Mouse (Mus musculus): ENCODE measurements around the gene Foxe1. TPM values are rescaled to one million over a fixed set of nuclear protein-coding genes. Genes with fewer than 3 reads are reported as not detected.

The Foxe1 gene
- polyA plus RNA-seq, 1 experiment from 2014 or later = not detected

DNA sequence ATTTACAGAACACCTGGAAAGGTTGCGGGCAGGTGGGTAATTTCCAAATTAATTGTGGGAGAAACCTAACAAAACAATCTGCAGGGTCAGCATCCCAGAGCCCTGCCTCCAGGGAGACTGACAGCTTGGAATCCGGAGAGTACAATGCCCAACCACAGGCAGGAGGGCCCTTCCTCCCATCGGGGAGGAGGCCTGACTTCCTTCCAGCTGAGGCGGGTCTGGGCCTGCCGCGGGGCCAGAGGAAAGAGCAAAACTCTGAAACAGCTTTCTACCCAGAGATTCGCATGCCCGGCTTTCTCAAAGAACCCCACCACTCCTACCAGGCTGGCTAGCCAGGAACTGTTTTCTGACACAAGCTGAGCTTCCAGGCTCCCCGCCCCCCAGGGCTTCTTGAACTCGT, 9.6 kb downstream of the Foxe1 start:
- peaks cover 52% of the 10 kb centered on the region for H3K27me3 ChIP-seq (replicated peaks; ENCODE audit: control insufficient read depth, insufficient read depth, low read length)
- H3K9ac ChIP-seq (ENCODE audit: low read depth, low read length) = no peak overlapping the region
- no peaks in the 10 kb centered on the region for H3K9me3 ChIP-seq (ENCODE audit: control insufficient read depth)
- H3K27ac ChIP-seq (ENCODE audit: low read depth, low read length) = no peak overlapping the region
- 35% methylated on average over 10 of the region's 10 CpGs for WGBS
- H3K36me3 ChIP-seq (ENCODE audit: control insufficient read depth, insufficient read depth) = no peaks in the 10 kb centered on the region
- H3K4me2 ChIP-seq (replicated peaks; ENCODE audit: low read depth) = no peak overlapping the region
- H3K4me1 ChIP-seq (replicated peaks; ENCODE audit: control insufficient read depth, insufficient read depth, low read length) = no peaks in the 10 kb centered on the region
- no peak overlapping the region for H3K4me3 ChIP-seq (ENCODE audit: low read depth, low read length)
- ATAC-seq = no peak
- no peak for TF ChIP-seq CTCF (IDR thresholded peaks at IDR 0.05; ENCODE audit: low read depth)

DNA sequence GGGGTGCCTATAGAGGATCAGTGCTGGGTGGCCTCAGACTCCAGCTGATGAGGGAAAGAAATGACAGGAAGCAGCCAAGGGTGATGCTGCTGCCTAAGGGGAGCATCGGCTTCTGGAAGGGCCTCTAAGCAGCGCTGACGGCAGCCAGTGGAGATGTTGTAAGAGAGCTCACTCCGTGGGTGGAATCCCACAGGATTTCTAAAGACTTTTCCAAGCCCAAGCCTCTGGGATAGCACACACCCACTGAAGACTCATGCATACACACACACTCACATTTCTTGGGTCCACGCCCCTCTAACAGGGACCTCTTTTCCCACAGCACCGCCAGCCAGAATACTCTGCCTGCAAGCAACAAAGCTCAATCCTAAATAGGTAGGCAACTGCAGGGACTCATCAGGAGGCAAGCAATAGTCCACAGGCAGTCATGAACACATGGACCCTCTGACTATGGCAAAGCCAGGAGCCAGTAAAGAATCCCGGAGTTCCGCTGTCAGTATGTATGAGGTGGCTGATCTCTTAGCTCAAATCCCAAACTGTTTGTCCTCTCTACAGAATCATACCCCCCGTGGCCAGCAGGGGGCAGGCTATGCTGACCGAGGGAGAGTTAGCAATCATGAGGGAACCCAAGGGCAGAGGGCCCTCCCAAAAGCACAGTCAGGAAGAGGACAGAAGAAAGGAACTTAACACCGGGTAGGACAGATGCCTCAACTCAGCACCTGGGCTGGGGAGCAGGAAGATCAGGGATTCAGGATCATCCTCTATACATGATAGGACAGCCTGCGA, 13.1 kb downstream of the Foxe1 start:
- peaks cover 22% of the 10 kb centered on the region for H3K27me3 ChIP-seq (replicated peaks; ENCODE audit: control insufficient read depth, insufficient read depth, low read length)
- H3K27ac ChIP-seq (ENCODE audit: low read depth, low read length) = no peak overlapping the region
- WGBS = 49% methylated on average over 12 of the region's 12 CpGs
- ATAC-seq = no peak
- no peak overlapping the region for H3K9ac ChIP-seq (ENCODE audit: low read depth, low read length)
- H3K4me2 ChIP-seq (replicated peaks; ENCODE audit: low read depth) = no peak overlapping the region
- no peak overlapping the region for H3K4me3 ChIP-seq (ENCODE audit: low read depth, low read length)
- H3K36me3 ChIP-seq (ENCODE audit: control insufficient read depth, insufficient read depth) = no peaks in the 10 kb centered on the region
- H3K9me3 ChIP-seq (ENCODE audit: control insufficient read depth) = no peaks in the 10 kb centered on the region
- TF ChIP-seq CTCF (IDR thresholded peaks at IDR 0.05; ENCODE audit: low read depth) = peak; percentile 86
- no peaks in the 10 kb centered on the region for H3K4me1 ChIP-seq (replicated peaks; ENCODE audit: control insufficient read depth, insufficient read depth, low read length)

DNA sequence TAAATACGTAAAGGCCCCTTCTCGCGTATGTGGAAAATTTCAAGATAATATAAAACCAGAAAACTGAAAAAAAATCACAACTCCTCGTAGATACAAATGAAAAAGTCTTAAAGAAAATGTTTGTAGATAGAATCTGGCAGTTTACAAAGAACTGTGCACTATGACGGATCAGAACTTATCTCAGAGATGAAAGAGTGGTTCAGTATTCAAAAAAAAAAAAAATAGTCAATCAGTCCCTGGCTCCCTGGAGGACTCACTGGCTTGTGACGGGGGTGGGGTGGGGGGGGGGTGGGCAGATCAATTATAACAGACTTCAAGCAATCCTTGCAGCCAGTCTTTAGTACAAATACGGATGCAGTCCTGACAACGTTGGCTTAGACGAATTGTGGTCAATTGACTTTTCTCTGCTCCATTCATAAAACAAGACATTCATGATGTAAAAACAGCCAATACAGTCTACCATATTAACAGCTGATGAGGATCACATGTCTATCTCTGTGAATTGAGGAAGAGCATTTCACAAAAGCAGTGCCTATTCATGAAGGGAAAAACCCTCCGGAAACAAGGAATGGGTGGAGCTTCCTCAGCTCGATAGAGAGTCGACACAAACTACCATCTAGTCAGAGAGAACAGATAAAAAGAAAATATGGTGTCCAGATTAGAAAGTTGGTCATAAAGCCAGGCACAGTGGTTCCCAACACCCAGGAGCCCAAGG, 16.3 kb downstream of the Foxe1 start:
- Histone ChIP-seq H3K36me3 (ENCODE audit: control insufficient read depth, insufficient read depth) (no peaks in the 10 kb centered on the region), H3K9ac (ENCODE audit: low read depth, low read length) (no peak overlapping the region), H3K4me2 (replicated peaks; ENCODE audit: low read depth) (no peak overlapping the region), H3K27ac (ENCODE audit: low read depth, low read length) (no peak overlapping the region), H3K27me3 (replicated peaks; ENCODE audit: control insufficient read depth, insufficient read depth, low read length) (0 out of 2 replicates have a peak, but pooled peaks cover 5% of the 10 kb centered on the region), H3K4me3 (ENCODE audit: low read depth, low read length) (no peak overlapping the region), H3K4me1 (replicated peaks; ENCODE audit: control insufficient read depth, insufficient read depth, low read length) (no peaks in the 10 kb centered on the region), H3K9me3 (ENCODE audit: control insufficient read depth) (no peaks in the 10 kb centered on the region)
- WGBS = 67% methylated on average over 12 of the region's 12 CpGs
- ATAC-seq = no peak
- no peak for TF ChIP-seq CTCF (IDR thresholded peaks at IDR 0.05; ENCODE audit: low read depth)

DNA sequence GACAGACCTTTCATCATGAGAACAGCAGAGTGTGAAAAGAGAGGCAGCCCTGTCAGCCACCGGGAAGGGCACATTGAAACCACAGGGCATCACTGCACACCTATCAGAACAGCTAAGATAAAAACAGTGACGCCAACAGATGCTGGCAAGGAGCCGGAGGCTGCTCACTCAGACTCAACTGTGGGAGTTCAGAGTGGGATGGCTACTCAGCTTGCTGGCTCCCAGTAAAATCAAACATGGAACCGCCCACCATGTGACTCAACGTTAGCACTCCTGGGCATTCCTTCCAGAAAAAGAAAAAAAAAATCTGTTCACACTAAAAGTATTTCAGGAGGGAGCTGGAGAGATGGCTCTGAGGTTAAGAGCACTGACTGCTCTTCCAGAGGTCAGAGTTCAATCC, 17.8 kb downstream of the Foxe1 start:
- H3K4me2 ChIP-seq (replicated peaks; ENCODE audit: low read depth) = no peak overlapping the region
- 0 out of 2 replicates have a peak, but pooled peaks cover 5% of the 10 kb centered on the region for H3K27me3 ChIP-seq (replicated peaks; ENCODE audit: control insufficient read depth, insufficient read depth, low read length)
- no peak overlapping the region for H3K27ac ChIP-seq (ENCODE audit: low read depth, low read length)
- no peak for ATAC-seq
- no peaks in the 10 kb centered on the region for H3K4me1 ChIP-seq (replicated peaks; ENCODE audit: control insufficient read depth, insufficient read depth, low read length)
- H3K9me3 ChIP-seq (ENCODE audit: control insufficient read depth) = no peaks in the 10 kb centered on the region
- H3K9ac ChIP-seq (ENCODE audit: low read depth, low read length) = no peak overlapping the region
- TF ChIP-seq CTCF (IDR thresholded peaks at IDR 0.05; ENCODE audit: low read depth) = no peak
- WGBS = 74% methylated on average over 5 of the region's 5 CpGs
- H3K4me3 ChIP-seq (ENCODE audit: low read depth, low read length) = no peak overlapping the region
- no peaks in the 10 kb centered on the region for H3K36me3 ChIP-seq (ENCODE audit: control insufficient read depth, insufficient read depth)

DNA sequence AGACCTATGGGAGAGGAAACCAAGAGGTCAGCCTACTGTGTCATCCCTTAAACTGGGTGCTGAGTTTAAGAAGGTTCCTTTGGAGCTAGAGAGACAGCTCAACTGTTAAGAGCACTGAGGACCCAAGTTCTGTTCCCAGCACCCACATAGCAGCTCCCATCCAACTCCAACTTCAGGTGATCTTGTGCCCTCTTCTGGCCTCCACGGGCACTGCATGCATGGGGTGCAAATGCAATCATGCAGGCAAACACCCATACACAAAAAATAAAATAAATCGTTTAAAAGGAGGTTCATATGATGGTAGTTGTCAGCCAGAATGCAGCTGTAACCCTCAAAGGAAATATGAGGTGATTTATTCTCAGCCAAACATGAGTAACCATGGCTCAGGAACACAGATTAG, 21.0 kb downstream of the Foxe1 start:
- WGBS = 87% methylated on average over 2 of the region's 2 CpGs
- H3K4me1 ChIP-seq (replicated peaks; ENCODE audit: control insufficient read depth, insufficient read depth, low read length) = no peaks in the 10 kb centered on the region
- H3K9ac ChIP-seq (ENCODE audit: low read depth, low read length) = no peak overlapping the region
- no peak overlapping the region for H3K27ac ChIP-seq (ENCODE audit: low read depth, low read length)
- TF ChIP-seq CTCF (IDR thresholded peaks at IDR 0.05; ENCODE audit: low read depth) = no peak
- no peak overlapping the region for H3K4me2 ChIP-seq (replicated peaks; ENCODE audit: low read depth)
- H3K27me3 ChIP-seq (replicated peaks; ENCODE audit: control insufficient read depth, insufficient read depth, low read length) = no peaks in the 10 kb centered on the region; the same call in 1 of the 2 replicates
- no peak for ATAC-seq
- H3K9me3 ChIP-seq (ENCODE audit: control insufficient read depth) = no peaks in the 10 kb centered on the region
- H3K36me3 ChIP-seq (ENCODE audit: control insufficient read depth, insufficient read depth) = no peaks in the 10 kb centered on the region
- no peak overlapping the region for H3K4me3 ChIP-seq (ENCODE audit: low read depth, low read length)

DNA sequence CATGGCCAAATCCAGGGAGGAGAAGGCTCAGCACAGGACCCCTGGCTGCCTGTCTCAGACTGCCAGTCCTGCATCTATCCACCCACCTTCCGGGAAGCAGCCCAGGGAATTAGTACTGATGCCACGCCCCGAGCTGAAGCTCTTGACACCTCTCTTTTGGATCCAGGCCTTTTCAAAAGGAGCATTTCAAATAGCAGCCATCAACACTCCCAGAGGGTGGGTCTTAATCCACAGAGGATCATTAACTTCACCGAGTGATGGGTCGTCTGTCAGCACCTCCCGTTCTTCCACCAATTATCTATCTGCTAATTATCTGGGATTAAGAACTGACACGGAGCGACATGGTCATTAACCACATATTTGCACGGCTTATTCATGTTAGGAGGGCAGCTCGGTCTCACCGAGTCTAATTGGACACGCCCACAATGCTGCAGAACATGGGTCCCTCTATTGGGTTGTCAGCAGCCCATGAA, 24.1 kb downstream of the Foxe1 start:
- H3K4me1 ChIP-seq (replicated peaks; ENCODE audit: control insufficient read depth, insufficient read depth, low read length) = no peaks in the 10 kb centered on the region
- H3K9ac ChIP-seq (ENCODE audit: low read depth, low read length) = no peak overlapping the region
- ATAC-seq = no peak
- H3K27me3 ChIP-seq (replicated peaks; ENCODE audit: control insufficient read depth, insufficient read depth, low read length) = no peaks in the 10 kb centered on the region; the same call in 1 of the 2 replicates
- H3K9me3 ChIP-seq (ENCODE audit: control insufficient read depth) = no peaks in the 10 kb centered on the region
- H3K4me2 ChIP-seq (replicated peaks; ENCODE audit: low read depth) = no peak overlapping the region
- no peak for TF ChIP-seq CTCF (IDR thresholded peaks at IDR 0.05; ENCODE audit: low read depth)
- H3K4me3 ChIP-seq (ENCODE audit: low read depth, low read length) = no peak overlapping the region
- 12% methylated on average over 12 of the region's 12 CpGs for WGBS
- H3K36me3 ChIP-seq (ENCODE audit: control insufficient read depth, insufficient read depth) = no peaks in the 10 kb centered on the region
- no peak overlapping the region for H3K27ac ChIP-seq (ENCODE audit: low read depth, low read length)

All from intestine, postnatal 0 days (tissue).